Mouse (Mus musculus): ENCODE measurements at regions not wholly inside any gene's neighbourhood (a gene's known extent, or its start where the extent isn't known, plus 50 kb on each side); places are given as distances from the start of the nearest gene placed in this dataset.

DNA sequence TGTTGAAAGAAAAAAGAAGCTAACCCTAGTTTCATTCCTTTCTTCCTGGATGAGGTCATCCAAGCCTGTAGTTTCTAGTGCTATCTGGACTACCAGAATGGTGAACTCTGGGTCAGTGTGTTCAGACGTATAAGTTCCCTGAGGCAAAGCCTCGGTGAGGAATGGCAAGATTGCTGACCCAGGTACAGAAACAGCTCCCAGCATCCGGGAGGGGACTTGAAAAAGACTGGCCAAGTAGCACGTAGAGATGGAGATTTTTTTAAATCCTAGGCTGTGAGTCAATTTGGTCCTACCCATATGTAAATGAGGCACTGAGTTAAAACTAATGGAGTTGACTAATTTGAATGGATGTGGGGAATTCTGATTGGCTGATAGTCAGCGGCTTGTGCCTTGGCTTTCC lies 55.0 kb upstream of the Gm11084 start:
- DNase-seq (ENCODE audit: low read depth, low spot score): peak; percentile 83

DNA sequence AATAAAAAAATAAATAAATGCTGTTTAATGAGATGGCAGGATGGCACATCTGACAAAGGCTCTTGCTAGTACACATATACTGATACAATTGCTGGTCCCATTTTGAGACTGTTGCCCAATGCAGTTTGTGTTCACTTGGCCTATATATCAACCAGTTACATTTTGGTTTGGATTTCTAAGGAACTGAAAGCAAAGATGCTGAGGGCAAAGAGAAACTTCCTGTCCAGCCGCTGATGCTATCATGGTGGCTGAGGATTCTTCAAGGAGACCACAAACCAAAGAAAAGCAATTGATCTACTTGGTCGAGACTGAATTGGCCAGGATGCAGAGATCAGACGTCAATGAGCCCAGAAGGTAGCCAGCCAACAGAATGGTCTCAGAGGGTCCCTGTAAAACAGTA lies 53.5 kb upstream of the Gm11084 start:
- no peak for DNase-seq (ENCODE audit: low read depth, low spot score)

DNA sequence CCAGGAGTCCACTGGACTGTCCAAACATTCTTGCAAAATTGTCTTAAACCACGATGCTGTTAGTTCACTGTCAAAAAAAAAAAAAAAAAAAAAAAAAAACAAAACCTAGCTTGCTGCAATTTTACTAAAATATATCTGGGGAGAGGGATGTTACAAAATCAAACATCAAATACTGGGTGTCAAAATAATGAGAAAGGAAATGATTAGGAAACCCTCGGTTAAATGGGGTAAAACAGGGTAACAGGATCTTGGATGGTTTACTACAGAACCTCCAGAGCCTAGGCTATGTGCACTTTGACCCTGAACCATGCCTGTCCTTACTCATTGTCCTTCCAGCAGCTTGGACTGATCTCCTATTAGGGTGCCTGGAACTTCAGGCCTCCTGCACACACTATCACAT lies 52.8 kb upstream of the Gm11084 start:
- DNase-seq (ENCODE audit: low read depth, low spot score): no peak

DNA sequence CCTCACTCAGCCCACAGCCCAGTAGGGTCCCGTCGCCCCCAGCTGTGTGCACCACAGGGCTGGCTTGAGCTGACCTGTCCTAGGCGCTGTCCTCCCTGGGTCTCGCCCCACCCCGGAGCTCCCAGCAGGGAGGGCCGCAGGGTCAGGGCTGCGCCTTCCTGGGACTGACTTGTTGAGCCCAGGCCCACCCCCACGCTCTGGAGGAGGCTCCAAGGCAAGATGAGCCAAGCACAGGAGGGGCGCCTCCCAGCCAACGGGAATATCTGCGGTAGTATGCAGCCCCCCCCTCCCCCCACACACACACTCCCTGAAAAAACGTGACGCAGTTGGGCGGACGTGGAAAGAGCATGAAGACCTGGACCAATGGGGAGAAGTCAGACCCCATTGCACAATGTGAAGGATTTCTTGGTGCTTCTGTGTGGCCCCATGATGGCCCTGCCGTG lies 51.8 kb upstream of the Gm11084 start:
- peak; percentile 95 for DNase-seq (ENCODE audit: low read depth, low spot score)

DNA sequence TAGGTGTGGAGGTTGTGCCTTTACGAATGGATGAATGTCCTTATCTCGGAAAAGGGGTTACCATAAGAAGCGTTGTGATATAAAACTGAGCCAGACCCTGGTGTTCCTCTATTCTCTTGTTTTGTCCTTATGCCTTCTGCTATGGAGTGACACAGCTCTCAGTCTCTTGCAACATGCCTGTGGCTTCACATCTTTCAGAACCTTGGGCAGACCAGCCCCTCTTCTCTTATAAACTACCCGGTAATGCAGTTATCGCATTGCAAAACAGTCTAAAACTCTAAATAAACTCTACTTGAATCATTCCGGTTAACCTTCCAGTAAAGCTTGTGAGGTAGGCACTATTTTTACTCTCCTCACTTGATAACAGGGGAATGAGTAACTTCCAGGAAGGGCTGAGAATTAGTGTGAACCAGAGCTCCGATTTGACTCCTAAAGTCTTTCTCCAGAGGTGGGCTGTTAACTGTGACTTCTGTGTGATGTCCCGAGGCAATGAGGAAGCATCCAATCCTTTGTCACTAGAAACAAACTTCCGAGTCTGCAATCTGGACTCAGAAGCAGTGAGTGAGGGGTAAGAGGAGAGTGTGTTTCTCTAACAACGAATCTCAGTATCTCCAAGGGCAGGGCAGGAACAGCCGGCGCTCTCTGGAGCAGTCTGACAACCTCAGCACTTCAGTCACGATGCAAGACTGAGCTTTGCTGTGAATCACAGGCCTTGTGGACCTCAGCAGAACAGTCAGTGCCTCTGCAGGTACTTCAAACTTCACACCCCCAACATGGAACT lies 50.9 kb upstream of the Gm11084 start:
- DNase-seq (ENCODE audit: low read depth, low spot score): peak; percentile 73

All from ZHBTc4 (cell line).